Mouse (Mus musculus) T-cell, adult 66 days (primary cell): ENCODE measurements around the gene S1pr4. TPM values are rescaled to one million over a fixed set of nuclear protein-coding genes. Genes with fewer than 3 reads are reported as not detected.

Source experiments
- total RNA-seq, 2 experiments: library from RNA; stranded (reverse); gene quantifications; 3 replicates in 1 of 2; 4 replicates in 1 of 2; pipeline ENCODE4 v1.2.4; 2023

S1pr4 gene
- total RNA-seq: 100 to 1,000 TPM; 155 to 169 TPM

DNA sequence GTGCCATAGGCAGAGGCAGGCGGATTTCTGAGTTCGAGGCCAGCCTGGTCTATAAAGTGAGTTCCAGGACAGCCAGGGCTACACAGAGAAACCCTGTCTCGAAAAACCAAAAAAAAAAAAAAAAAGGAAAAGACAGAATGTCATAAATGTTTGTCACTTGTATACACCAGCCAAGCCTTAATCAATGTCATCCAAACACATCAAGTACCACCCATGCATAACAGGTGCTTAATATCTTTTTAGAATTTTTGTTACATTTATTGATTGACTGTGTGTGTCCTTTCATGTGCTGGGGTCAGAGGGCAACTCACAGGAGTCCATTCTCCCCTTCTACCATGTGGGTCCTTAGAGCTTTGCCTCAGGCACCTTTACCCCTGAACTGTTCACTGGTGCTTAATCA lies at the start of gene S1pr4:
S1pr4 (minus strand) TSS at position 101 of the 400 bp plus-strand sequence.

GRCm38 (mm10) chr10:81545161-81545747 lies 45.3 kb upstream of the S1pr4 start, which contains the start of gene Gna11:
Gene Gna11, minus strand, starts transcription at chr10:81545190.

GRCm38 (mm10) chr10:81524051-81524605 lies 24.2 kb upstream of the S1pr4 start, which contains the start of gene Gna15:
Gene Gna15, minus strand, starts transcription at chr10:81524225.

GRCm38 (mm10) chr10:81496264-81496901 lies 3.5 kb downstream of the S1pr4 start, which contains the start of gene Ncln:
Gene Ncln, minus strand, starts transcription at chr10:81496392.

DNA sequence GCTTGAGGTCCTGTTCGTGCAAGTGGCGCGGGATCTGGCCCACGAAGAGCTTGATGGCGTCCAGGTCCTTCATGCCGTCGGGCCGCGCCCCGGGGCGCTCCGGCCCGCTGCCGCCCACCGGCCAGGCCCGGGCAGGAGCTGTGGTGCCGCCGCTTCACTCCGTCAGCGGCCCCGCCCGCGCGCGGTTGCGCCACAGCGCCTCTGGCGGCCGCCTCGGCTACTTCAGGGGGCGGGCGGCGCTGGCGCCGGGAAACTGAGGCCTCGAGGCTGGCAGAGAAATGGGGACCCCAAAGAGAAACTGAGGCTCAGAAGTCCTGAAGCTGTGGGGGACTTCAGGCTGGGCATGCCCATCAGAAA lies 17.4 kb downstream of the S1pr4 start, which contains the start of gene Celf5:
Celf5 (minus strand) TSS at position 177 of the 357 bp plus-strand sequence.

GRCm38 (mm10) chr10:81455181-81455895 lies 44.6 kb downstream of the S1pr4 start, which contains the start of gene Nfic:
Gene Nfic, minus strand, starts transcription at chr10:81455635.

Other genes starting within 250 kb of the S1pr4 start
- gene Matk, start 247.2 kb downstream of the S1pr4 start, total RNA-seq: 10 to 100 TPM; 16.0 to 20.8 TPM
- 10 to 100 TPM; 78.6 to 84.0 TPM for gene Mrpl54, start 233.2 kb downstream of the S1pr4 start, total RNA-seq
- gene Apba3, start 233.2 kb downstream of the S1pr4 start, total RNA-seq: 10 to 100 TPM; 28.8 to 36.2 TPM
- gene Tjp3, start 208.6 kb downstream of the S1pr4 start, total RNA-seq: 1 to 10 TPM; 4.2 to 5.8 TPM
- 100 to 1,000 TPM; 104 to 118 TPM for gene Pip5k1c, start 207.2 kb downstream of the S1pr4 start, total RNA-seq
- 10 to 100 TPM; 48.1 to 49.9 TPM for gene Cactin, start 179.0 kb downstream of the S1pr4 start, total RNA-seq
- gene Tbxa2r, start 171.4 kb downstream of the S1pr4 start, total RNA-seq: 10 to 100 TPM; 30.0 to 30.7 TPM
- gene Gipc3, start 156.9 kb downstream of the S1pr4 start, total RNA-seq: not detected
- gene Hmg20b, start 149.7 kb downstream of the S1pr4 start, total RNA-seq: 10 to 100 TPM; 33.7 to 41.3 TPM
- gene Mfsd12, start 142.6 kb downstream of the S1pr4 start, total RNA-seq: 10 to 100 TPM in 1 of 2 experiments, 1 to 10 TPM in 1; 5.9 to 10.6 TPM
- gene 4930404N11Rik, start 134.3 kb downstream of the S1pr4 start, total RNA-seq: 10 to 100 TPM in 1 of 2 experiments, 1 to 10 TPM in 1; 8.0 to 10.6 TPM
- 10 to 100 TPM; 32.5 to 38.5 TPM for gene Fzr1, start 121.6 kb downstream of the S1pr4 start, total RNA-seq
- 10 to 100 TPM; 38.0 to 44.2 TPM for gene Dohh, start 115.7 kb downstream of the S1pr4 start, total RNA-seq
- 1 to 10 TPM; 3.3 to 5.8 TPM for gene Gm48551, start 115.7 kb downstream of the S1pr4 start, total RNA-seq
- 1 to 10 TPM; 6.1 to 6.4 TPM for gene Gm48552, start 111.1 kb downstream of the S1pr4 start, total RNA-seq
- gene Smim24, start 107.1 kb downstream of the S1pr4 start, total RNA-seq: 1 to 10 TPM; 3.6 to 6.8 TPM
- 10 to 100 TPM; 18.7 to 22.7 TPM for gene Nfic, start 44.5 kb downstream of the S1pr4 start, total RNA-seq
- under 1 TPM in 1 of 2 experiments, not detected in 1; 0.44 TPM for gene Celf5, start 17.4 kb downstream of the S1pr4 start, total RNA-seq
- gene Ncln, start 3.7 kb downstream of the S1pr4 start, total RNA-seq: 100 to 1,000 TPM; 203 to 223 TPM
- gene Gna15, start 24.1 kb upstream of the S1pr4 start, total RNA-seq: 10 to 100 TPM; 12.5 to 23.0 TPM
- 10 to 100 TPM; 26.8 to 35.6 TPM for gene Gna11, start 45.1 kb upstream of the S1pr4 start, total RNA-seq
- gene Aes, start 59.4 kb upstream of the S1pr4 start, total RNA-seq: 100 to 1,000 TPM; 555 to 631 TPM
- gene Tle2, start 74.4 kb upstream of the S1pr4 start, total RNA-seq: 1 to 10 TPM; 5.1 to 5.2 TPM
- 1 to 10 TPM in 1 of 2 experiments, not detected in 1; 1.6 TPM for gene Tle6, start 100.9 kb upstream of the S1pr4 start, total RNA-seq
- 1 to 10 TPM; 3.2 to 3.6 TPM for gene BC025920, start 106.1 kb upstream of the S1pr4 start, total RNA-seq
- gene Sirt6, start 127.7 kb upstream of the S1pr4 start, total RNA-seq: 10 to 100 TPM; 23.1 to 24.3 TPM
- gene Ankrd24, start 128.4 kb upstream of the S1pr4 start, total RNA-seq: 1 to 10 TPM; 3.5 to 4.3 TPM
- gene Gm10778, start 148.9 kb upstream of the S1pr4 start, total RNA-seq: 1 to 10 TPM; 2.5 to 2.6 TPM
- 10 to 100 TPM in 1 of 2 experiments, 1 to 10 TPM in 1; 9.9 to 10.1 TPM for gene Zfp433, start 204.7 kb upstream of the S1pr4 start, total RNA-seq